Mouse (Mus musculus) midbrain, postnatal 0 days (tissue): Measurements from ENCODE around the gene Gorasp1. TPM values are rescaled to one million over a fixed set of nuclear protein-coding genes. Genes with fewer than 3 reads are reported as not detected.

Experiments used
- ATAC-seq: fragments of 200-750 bp; cut with Nextera tagmentation; 2 replicates; pipeline ENCODE4 v1.8.0; 2017; ENCODE audit warnings: moderate number of reproducible peaks, mild to moderate bottlenecking, moderate TSS enrichment, moderate library complexity; ENCODE audit not compliant: low FRiP score
- DNase-seq: peaks from one replicate; pipeline ENCODE4 v3.0.0-alpha.2; 2015; ENCODE audit warnings: low spot score
- H3K27ac ChIP-seq: fragments of 300-500 bp; sonication (generic); 2 replicates; pipeline ENCODE4 v1.5.1; 2014; ENCODE audit warnings: low read depth, mild to moderate bottlenecking, low read length, mixed read lengths
- H3K27me3 ChIP-seq: fragments of 300-500 bp; sonication (generic); 2 replicates; pipeline ENCODE4 v1.6.1; 2014; ENCODE audit warnings: low read length, control low read depth, mixed read lengths; ENCODE audit not compliant: insufficient read depth
- H3K36me3 ChIP-seq: fragments of 300-500 bp; sonication (generic); 2 replicates; pipeline ENCODE4 v1.6.1; 2014; ENCODE audit warnings: low read length, control low read depth, mixed read lengths; ENCODE audit not compliant: insufficient read depth
- H3K4me1 ChIP-seq: fragments of 300-500 bp; sonication (generic); 2 replicates; pipeline ENCODE4 v1.6.1; 2014; ENCODE audit warnings: mild to moderate bottlenecking, control low read depth, antibody characterized with exemption, low read length, mixed read lengths; ENCODE audit not compliant: insufficient read depth
- H3K4me2 ChIP-seq: fragments of 300-500 bp; sonication (generic); 2 replicates; pipeline ENCODE4 v1.6.1; 2014; ENCODE audit warnings: low read depth, mild to moderate bottlenecking, low read length, mixed read lengths; ENCODE audit not compliant: poor library complexity, severe bottlenecking
- H3K4me3 ChIP-seq: fragments of 300-500 bp; sonication (generic); 2 replicates; pipeline ENCODE4 v1.5.1; 2014; ENCODE audit warnings: low read depth, mild to moderate bottlenecking, low read length, moderate library complexity
- H3K9ac ChIP-seq: fragments of 300-500 bp; sonication (generic); replicated peaks from 2 replicates; pipeline ENCODE4 v1.6.1; 2014; ENCODE audit warnings: mild to moderate bottlenecking, low read length, moderate library complexity, mixed read lengths; ENCODE audit not compliant: poor library complexity, severe bottlenecking
- H3K9me3 ChIP-seq: fragments of 300-500 bp; sonication (generic); 2 replicates; pipeline ENCODE4 v1.6.1; 2016; ENCODE audit warnings: low read length, control low read depth
- CTCF ChIP-seq: IDR thresholded peaks from 2 replicates; pipeline ENCODE4 v1.5.1; 2016; ENCODE audit warnings: antibody characterized with exemption, mild to moderate bottlenecking
- WGBS: fragments of 180-500 bp; shearing (Covaris S2); extraction: QIAGEN DNeasy Blood & Tissue Kit; methylation state at CpG from one replicate; pipeline ENCODE4 v1.1.7; 2014; 5-methylcytosine and 5-hydroxymethylcytosine counted together
- polyA plus RNA-seq: library from polyadenylated mRNA; unstranded; fragments of >200 nt; fragmentation: Nextera tagmentation; extraction: Ambion mirVana; gene quantifications from 2 replicates; pipeline ENCODE4 v1.2.1, GENCODE M21; 2015
- total RNA-seq: library from RNA; depleted of rRNA; stranded (reverse); fragments of >200 nt; gene quantifications from 2 replicates; pipeline ENCODE4 v1.2.3, GENCODE M21; 2014

Gorasp1 gene
- total and polyA plus RNA-seq, 2 experiments from 2014 or later, result 19.0 to 26.2 TPM

DNA sequence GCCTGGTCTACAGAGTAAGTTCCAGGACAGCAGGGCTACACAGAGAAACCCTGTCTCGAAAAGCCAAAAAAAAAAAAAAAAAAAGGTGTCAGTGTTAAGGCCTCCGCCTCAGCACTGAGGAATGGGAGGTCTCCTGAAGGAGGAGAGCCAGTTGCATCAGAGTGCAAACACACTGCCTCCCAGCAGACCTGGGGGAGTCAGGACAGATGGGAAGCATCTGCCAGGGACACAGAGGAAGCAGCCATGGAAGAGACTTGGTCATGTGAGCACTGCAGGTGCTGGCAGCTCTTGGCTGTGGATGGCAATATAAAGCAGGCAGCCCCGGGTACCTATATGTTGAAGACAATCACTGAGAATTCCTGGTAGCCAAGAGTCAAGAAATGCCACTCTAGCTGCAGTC, 27.4 kb downstream of the Gorasp1 start:
- no peak for TF ChIP-seq CTCF
- H3K36me3 ChIP-seq, result peaks cover 91% of the 10 kb centered on the region
- ATAC-seq (no peak), DNase-seq (no peak)
- H3K4me2 ChIP-seq, result no peak overlapping the region
- H3K27ac ChIP-seq, result no peak overlapping the region
- H3K4me1 ChIP-seq, result no peaks in the 10 kb centered on the region
- no peak overlapping the region for H3K4me3 ChIP-seq
- 90% methylated on average over 3 of the region's 3 CpGs for WGBS
- no peaks in the 10 kb centered on the region for H3K9me3 ChIP-seq
- no peak overlapping the region for H3K9ac ChIP-seq
- H3K27me3 ChIP-seq, result no peaks in the 10 kb centered on the region

DNA sequence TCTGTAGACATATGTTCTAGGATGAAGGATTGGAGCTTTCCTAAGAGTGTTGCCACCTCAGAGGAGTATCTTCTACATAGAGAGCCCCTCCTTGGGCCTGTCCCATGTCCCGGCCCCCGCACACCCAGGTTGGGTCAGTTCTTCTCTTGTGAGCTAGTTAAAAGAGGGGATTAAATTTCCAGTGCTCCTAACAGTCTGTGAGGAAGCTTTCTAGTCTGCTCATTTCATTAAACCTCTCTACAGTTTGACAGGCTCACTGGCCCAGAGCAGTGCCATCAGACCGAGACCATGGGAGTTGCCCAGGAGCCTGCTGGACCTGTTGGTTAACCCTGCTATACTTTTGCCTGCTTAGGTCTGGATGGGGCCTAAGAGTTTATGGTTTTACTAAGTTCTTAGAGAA, 28.7 kb downstream of the Gorasp1 start:
- no peak for ATAC-seq
- no peak for DNase-seq
- TF ChIP-seq CTCF, result no peak
- H3K4me1 ChIP-seq, result no peaks in the 10 kb centered on the region
- H3K9ac ChIP-seq, result no peak overlapping the region
- H3K4me2 ChIP-seq, result no peak overlapping the region
- H3K36me3 ChIP-seq, result peaks cover 90% of the 10 kb centered on the region
- H3K27ac ChIP-seq, result no peak overlapping the region
- WGBS, result 95% methylated on average over 3 of the region's 3 CpGs
- no peaks in the 10 kb centered on the region for H3K9me3 ChIP-seq
- H3K4me3 ChIP-seq, result no peak overlapping the region
- H3K27me3 ChIP-seq, result no peaks in the 10 kb centered on the region

DNA sequence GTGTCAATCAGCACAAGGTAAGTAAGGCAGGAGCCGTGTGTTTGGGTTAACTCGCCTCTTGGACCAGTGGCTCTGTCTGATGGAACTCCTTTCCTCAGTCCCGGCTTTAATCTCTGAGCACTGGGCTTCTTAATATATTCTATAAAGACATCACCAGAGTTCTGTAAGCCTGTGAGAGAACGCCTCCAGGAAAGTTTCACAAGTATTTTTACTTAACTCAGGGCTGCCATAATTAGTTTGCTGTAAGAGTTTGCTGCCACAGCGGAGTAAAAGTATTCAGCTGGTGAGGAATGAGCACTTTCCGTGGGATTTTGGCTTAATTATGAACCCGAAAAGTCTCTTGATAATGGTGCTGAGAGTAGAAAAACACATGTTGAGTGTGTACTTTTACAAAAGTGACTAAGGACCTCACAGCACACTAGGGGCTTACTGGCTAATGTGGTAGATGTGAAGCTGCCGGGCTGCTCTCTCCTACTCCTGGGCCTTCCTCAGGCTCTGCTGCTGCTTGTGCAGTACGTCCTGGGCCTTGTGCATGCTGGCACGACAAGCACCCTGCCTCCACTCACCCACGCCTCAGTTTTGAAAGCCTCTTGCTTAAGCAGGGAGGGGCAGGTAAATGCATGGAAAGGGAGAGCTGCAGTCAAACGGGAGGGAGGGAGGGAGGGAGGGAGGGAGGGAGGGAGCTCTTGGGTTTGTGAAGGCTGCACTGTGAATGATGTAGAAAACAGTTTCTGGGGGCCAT, 34.8 kb downstream of the Gorasp1 start:
- Histone ChIP-seq H3K27ac (no peak overlapping the region), H3K9ac (no peak overlapping the region), H3K4me1 (no peaks in the 10 kb centered on the region), H3K4me3 (no peak overlapping the region), H3K27me3 (no peaks in the 10 kb centered on the region), H3K9me3 (no peaks in the 10 kb centered on the region), H3K36me3 (peaks cover 34% of the 10 kb centered on the region), H3K4me2 (no peak overlapping the region)
- ATAC-seq (no peak), DNase-seq (no peak)
- no peak for TF ChIP-seq CTCF
- 91% methylated on average over 11 of the region's 12 CpGs for WGBS

DNA sequence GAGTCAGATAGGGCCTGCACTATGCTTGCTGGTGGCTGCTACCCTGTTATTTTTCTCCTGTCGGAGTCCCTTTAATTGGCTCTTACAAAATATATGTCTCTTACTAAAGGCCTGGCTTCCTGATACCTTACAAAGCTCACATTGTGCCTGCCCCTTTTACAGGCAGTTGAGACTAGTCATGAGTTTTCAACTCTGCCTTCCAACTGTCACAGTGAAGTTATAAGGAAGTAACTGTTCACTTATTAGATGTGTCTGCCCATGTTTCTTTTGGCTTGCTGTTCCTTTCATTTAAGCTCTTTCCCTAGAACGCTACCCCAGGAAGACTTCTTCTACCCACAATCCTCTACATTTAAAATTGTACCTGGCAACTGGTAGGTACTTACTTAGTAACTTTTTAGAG, 37.9 kb downstream of the Gorasp1 start:
- no peak overlapping the region for H3K4me2 ChIP-seq
- no peaks in the 10 kb centered on the region for H3K27me3 ChIP-seq
- WGBS, result 93% methylated on average over 2 of the region's 2 CpGs
- no peak overlapping the region for H3K4me3 ChIP-seq
- H3K4me1 ChIP-seq, result peaks cover 9% of the 10 kb centered on the region; the same call in 1 of the 2 replicates
- no peak for ATAC-seq
- no peaks in the 10 kb centered on the region for H3K9me3 ChIP-seq
- no peak overlapping the region for H3K9ac ChIP-seq
- H3K27ac ChIP-seq, result no peak overlapping the region
- no peak for TF ChIP-seq CTCF
- DNase-seq, result no peak
- H3K36me3 ChIP-seq, result peaks cover 6% of the 10 kb centered on the region; the same call in 1 of the 2 replicates

DNA sequence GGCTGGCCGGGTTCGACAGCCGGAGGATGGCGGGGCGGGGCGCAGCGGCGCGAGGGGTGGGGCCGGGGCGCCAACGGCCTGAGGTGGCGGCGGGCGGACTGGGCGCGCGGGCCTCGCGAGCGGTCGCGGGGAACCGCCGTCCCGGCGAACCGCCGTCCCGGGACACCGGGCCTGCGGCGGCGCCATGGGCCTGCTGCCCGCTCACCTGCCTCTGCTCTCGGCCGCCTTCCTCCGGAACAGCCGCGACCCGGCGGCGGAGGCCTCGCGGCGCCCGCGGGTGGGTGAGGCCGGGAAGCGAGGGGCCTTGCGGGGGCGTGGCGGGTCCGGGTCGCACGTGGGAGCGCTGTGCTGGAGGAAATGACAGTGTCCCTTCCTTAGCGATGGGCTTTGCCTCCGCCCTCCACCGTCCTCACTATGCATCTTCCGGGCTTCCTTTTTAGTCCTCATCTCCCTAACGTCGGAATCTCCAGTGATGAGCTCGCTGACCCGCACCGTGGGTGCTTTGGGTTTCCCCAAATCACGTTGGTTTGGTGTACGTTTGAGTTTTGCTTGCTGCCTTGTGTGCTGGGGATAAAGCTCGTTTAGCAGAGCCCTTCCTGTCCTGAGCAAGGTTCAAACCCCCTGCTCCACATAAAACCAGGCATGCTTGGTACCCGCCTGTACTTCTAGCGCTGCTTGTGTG, 42.2 kb downstream of the Gorasp1 start:
- Histone ChIP-seq H3K27me3 (no peaks in the 10 kb centered on the region), H3K9me3 (no peaks in the 10 kb centered on the region), H3K9ac (peak overlapping the region; percentile 84), H3K4me3 (peak overlapping the region; percentile 97), H3K4me1 (peaks cover 9% of the 10 kb centered on the region; the same call in 1 of the 2 replicates), H3K27ac (peak overlapping the region; percentile 73), H3K4me2 (peak overlapping the region; percentile 86), H3K36me3 (no peaks in the 10 kb centered on the region)
- DNase-seq (peak; percentile 6), ATAC-seq (peak; percentile 39; the same call in 1 of the 2 replicates)
- 4% methylated on average over 28 of the region's 71 CpGs for WGBS
- TF ChIP-seq CTCF, result no peak

DNA sequence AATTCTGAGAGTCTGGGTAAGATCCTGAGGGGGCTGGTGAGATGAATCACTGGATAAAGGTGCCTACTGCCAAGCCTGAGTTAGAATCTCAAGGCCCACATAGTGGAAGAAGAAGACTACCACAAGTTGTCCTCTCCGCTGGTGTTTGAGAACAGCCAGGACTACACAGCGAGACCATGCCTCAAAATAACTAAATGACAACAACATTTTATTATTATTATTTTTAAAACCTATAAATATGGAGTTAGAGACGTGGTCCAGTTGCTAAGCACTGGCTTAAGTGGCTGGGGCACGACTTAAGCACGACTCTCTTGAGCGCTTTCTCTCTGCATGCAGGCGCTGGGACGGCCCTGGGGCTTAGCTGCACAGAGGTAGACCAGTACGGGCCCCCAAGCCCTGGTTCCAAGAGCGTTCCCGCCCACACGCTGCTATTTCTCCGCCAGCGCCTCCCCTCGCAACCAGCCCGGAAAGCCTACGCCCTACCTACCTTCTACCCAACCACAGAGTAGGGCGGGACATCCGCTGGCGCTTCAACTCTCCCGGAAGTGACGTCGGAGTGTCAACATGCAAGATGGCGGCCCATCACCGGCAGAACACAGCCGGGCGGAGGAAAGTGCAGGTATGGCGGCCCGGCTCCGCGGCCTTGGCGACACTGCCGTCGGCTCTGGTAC, 42.9 kb downstream of the Gorasp1 start, which contains the start of gene Wdr48:
Gene Wdr48 (plus strand): TSS at position 540 of the 671 bp plus-strand sequence.
- peak within 1 kb of the TSS; percentile 97 for H3K4me3 ChIP-seq
- ATAC-seq, result peak; percentile 98
- peak within 1 kb of the TSS; percentile 84 for H3K9ac ChIP-seq
- H3K27me3 ChIP-seq, result no peaks in the 10 kb centered on the region
- H3K27ac ChIP-seq, result peak within 1 kb of the TSS; percentile 73
- TF ChIP-seq CTCF, result no peak
- peak within 1 kb of the TSS; percentile 86 for H3K4me2 ChIP-seq
- H3K4me1 ChIP-seq, result peaks cover 9% of the 10 kb centered on the region; the same call in 1 of the 2 replicates
- DNase-seq, result peak; percentile 99
- no peaks in the 10 kb centered on the region for H3K36me3 ChIP-seq
- no peaks in the 10 kb centered on the region for H3K9me3 ChIP-seq
- 4% methylated on average over 33 of the region's 34 CpGs for WGBS
